Mouse (Mus musculus): ENCODE data around the gene 3110021N24Rik. TPM values are rescaled to one million over a fixed set of nuclear protein-coding genes. Genes with fewer than 3 reads are reported as not detected.

3110021N24Rik gene
- polyA plus RNA-seq, 1 experiment = 0.48 TPM

DNA sequence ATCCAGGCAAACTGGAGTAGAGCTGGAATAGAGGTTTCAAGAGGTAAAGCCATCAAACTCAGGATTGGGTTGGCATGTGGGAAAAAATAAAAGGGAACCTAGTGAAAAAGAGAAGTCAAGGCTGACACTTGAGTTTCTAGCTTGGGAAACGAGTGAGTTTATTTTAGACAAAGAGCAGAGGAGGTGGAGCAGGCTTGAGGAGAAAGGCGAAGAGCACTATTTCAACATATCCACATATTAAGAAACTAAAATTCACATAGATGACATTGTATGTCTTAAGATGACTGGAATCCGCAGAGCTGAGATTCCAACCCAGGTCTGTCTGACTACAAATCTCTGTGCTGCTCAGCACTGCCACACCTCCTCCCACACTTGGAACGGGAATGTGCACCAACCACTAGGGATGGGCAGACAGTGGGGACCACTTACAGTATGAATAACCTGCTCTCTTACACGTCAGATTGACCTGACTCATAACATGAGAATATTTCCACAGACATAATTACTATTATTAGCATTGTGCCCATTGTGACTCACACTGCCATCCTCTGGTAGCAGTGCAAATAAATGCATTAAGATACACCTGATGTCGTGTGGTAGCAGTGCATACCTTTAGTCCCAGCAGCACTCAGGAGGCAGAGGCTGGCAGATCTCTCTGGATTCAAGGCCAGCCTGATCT, 69.9 kb downstream of the 3110021N24Rik start:
- Histone ChIP-seq H3K27ac (ENCODE audit: insufficient read depth, low read length) (no peak overlapping the region), H3K4me3 (ENCODE audit: insufficient read depth, low read length) (no peak overlapping the region), H3K4me1 (ENCODE audit: control insufficient read depth, insufficient read depth, low read length) (no peaks in the 10 kb centered on the region)
- no peak for TF ChIP-seq POLR2A (IDR thresholded peaks at IDR 0.05; ENCODE audit: extremely low read depth, insufficient read depth, low read length)
- no peak for TF ChIP-seq CTCF (IDR thresholded peaks at IDR 0.05; ENCODE audit: extremely low read depth, insufficient read depth, low read length)

DNA sequence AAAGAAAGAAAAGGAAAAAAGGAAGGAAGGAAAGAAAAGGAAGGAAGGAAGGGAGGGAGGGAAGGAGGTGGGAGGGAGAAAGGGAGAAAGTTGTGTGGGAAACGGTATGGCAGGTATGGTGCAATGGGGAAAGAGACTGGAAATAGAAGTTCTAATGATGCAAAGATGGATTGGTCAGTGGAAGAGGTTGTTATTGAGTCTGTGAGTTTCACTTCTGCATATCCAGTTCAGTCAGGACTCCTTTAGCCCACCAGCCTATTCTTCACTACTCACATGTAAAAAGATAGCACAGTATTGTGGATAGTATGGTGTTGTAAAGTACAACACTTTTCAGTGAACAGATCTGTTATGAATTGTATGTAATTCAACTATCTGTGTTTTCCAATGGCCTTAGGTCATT, 71.1 kb downstream of the 3110021N24Rik start:
- Histone ChIP-seq H3K4me1 (ENCODE audit: control insufficient read depth, insufficient read depth, low read length) (no peaks in the 10 kb centered on the region), H3K4me3 (ENCODE audit: insufficient read depth, low read length) (no peak overlapping the region), H3K27ac (ENCODE audit: insufficient read depth, low read length) (no peak overlapping the region)
- no peak for TF ChIP-seq CTCF (IDR thresholded peaks at IDR 0.05; ENCODE audit: extremely low read depth, insufficient read depth, low read length)
- TF ChIP-seq POLR2A (IDR thresholded peaks at IDR 0.05; ENCODE audit: extremely low read depth, insufficient read depth, low read length) = no peak

DNA sequence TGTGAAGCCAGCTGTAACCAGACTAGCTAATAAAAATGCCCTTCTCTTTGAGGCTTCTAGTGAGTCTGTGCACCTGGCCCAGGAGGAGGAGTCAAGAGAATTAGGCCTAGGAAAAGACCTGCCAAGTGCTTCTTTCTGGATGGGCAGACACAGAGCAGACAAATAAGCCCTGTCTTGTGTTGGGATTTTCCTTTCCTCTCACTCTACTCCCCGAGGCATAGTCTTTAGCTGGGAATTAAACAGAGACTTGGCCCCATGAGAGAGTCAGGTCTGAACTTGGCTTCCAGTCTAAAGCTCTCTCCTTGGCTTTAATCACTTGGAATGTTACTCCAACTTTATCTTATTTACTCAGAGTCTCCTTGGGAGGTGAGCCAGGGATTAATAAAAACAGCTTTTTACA, 74.5 kb downstream of the 3110021N24Rik start:
- TF ChIP-seq CTCF (IDR thresholded peaks at IDR 0.05; ENCODE audit: extremely low read depth, insufficient read depth, low read length) = no peak
- no peak for TF ChIP-seq POLR2A (IDR thresholded peaks at IDR 0.05; ENCODE audit: extremely low read depth, insufficient read depth, low read length)
- Histone ChIP-seq H3K27ac (ENCODE audit: insufficient read depth, low read length) (no peak overlapping the region), H3K4me3 (ENCODE audit: insufficient read depth, low read length) (no peak overlapping the region), H3K4me1 (ENCODE audit: control insufficient read depth, insufficient read depth, low read length) (no peaks in the 10 kb centered on the region; the same call in 1 of the 2 replicates)

DNA sequence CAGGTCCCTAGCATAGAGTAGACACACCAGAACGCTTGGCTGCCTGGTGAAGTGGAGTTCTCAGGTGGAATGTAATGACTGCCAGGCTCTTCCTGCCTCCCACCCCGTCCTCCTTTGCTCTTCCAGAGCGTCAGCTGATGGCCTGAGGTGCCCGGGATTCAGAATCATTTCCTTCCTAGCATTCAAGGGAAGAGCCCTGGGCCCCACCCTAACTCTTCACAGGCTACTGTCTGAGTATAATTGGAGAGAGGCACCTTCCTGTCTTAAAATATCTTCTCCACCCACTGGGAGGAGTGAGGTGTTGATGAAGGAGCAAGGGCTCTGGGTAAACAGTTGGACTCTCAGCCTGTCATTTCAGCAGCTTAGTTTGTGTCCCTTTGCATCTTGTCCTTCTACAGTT, 77.3 kb downstream of the 3110021N24Rik start:
- Histone ChIP-seq H3K4me1 (ENCODE audit: control insufficient read depth, insufficient read depth, low read length) (no peaks in the 10 kb centered on the region; the same call in 1 of the 2 replicates), H3K4me3 (ENCODE audit: insufficient read depth, low read length) (no peak overlapping the region), H3K27ac (ENCODE audit: insufficient read depth, low read length) (no peak overlapping the region)
- TF ChIP-seq CTCF (IDR thresholded peaks at IDR 0.05; ENCODE audit: extremely low read depth, insufficient read depth, low read length) = no peak
- TF ChIP-seq POLR2A (IDR thresholded peaks at IDR 0.05; ENCODE audit: extremely low read depth, insufficient read depth, low read length) = no peak

DNA sequence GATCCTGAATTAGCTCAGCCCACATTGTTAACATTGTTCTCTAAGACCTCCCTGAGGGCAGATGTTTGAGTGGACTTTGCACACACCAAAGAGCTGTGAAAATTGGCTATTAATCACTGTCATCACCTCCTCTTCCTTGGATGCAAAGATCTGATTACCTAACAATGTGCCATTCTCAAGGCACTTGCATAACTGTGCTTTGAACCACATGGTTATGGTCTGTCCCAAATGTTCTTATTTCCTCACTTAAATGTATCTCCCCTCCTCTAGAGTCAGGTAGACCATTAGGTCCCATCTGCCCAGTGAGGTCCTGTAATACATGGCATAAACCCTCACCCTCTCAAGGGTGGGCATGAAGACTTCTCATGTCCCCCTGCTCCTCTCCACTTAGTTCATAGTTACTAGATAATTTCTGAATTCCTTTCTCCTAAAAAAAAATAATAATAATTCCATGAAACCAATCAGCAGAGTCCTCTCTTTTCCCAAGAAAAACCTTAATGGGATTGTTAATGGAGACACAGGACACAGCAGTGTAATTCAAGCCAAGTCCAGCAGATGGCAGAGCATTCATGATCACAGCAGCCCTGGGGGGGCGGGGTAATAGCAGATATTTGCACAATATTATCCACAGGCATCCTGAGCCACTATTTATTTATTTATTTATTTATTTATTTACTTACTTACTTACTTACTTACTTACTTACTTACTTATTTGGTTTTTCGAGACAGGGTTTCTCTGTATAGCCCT, 78.8 kb downstream of the 3110021N24Rik start:
- H3K4me3 ChIP-seq (ENCODE audit: insufficient read depth, low read length) = no peak overlapping the region
- TF ChIP-seq CTCF (IDR thresholded peaks at IDR 0.05; ENCODE audit: extremely low read depth, insufficient read depth, low read length) (peak; percentile 71), POLR2A (IDR thresholded peaks at IDR 0.05; ENCODE audit: extremely low read depth, insufficient read depth, low read length) (no peak)
- no peaks in the 10 kb centered on the region; the same call in 1 of the 2 replicates for H3K4me1 ChIP-seq (ENCODE audit: control insufficient read depth, insufficient read depth, low read length)
- H3K27ac ChIP-seq (ENCODE audit: insufficient read depth, low read length) = no peak overlapping the region

DNA sequence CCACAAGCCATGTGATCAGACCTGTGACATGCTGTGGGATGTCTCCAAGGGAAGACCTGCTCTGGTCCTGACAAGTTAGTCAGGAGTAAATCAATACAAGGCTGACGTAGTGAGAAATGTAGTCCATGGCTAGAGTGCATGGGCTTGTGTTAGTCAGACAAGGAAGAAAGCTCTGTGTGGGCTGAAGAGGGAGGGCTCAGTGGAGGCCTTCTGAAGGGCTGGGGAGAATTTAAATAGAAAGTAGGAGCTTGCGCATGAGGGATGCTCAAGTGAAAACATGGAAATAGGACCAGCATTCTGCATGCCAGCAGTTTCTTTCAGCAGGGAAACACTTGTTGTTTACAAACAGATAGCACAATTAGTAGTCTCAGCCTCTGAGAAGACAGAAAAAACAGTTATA, 84.1 kb downstream of the 3110021N24Rik start:
- H3K27ac ChIP-seq (ENCODE audit: insufficient read depth, low read length) = no peak overlapping the region
- H3K4me1 ChIP-seq (ENCODE audit: control insufficient read depth, insufficient read depth, low read length) = no peaks in the 10 kb centered on the region
- H3K4me3 ChIP-seq (ENCODE audit: insufficient read depth, low read length) = no peak overlapping the region
- TF ChIP-seq CTCF (IDR thresholded peaks at IDR 0.05; ENCODE audit: extremely low read depth, insufficient read depth, low read length) (no peak), POLR2A (IDR thresholded peaks at IDR 0.05; ENCODE audit: extremely low read depth, insufficient read depth, low read length) (no peak)

DNA sequence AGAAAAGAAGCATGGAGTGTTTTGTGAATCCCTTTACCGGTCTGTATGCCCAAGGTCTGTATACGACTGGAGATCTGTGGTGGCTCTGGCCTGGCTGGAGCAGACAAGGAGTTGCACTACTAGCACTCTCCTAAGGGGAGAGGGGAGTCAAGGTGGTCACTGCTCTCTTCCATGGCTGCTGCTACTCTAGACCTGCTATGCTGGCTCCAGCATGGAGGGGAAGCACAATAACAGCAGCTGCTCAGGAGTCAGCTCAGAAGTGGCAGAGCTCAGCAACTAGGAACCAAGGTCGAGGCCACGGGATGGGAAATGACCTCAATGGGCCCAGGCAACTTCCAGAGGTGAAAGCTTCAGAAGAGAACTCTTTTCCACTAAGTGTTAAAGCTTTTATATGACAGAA, 91.7 kb downstream of the 3110021N24Rik start:
- no peak overlapping the region for H3K27ac ChIP-seq (ENCODE audit: insufficient read depth, low read length)
- no peak overlapping the region for H3K4me3 ChIP-seq (ENCODE audit: insufficient read depth, low read length)
- no peaks in the 10 kb centered on the region for H3K4me1 ChIP-seq (ENCODE audit: control insufficient read depth, insufficient read depth, low read length)
- TF ChIP-seq CTCF (IDR thresholded peaks at IDR 0.05; ENCODE audit: extremely low read depth, insufficient read depth, low read length) = no peak
- no peak for TF ChIP-seq POLR2A (IDR thresholded peaks at IDR 0.05; ENCODE audit: extremely low read depth, insufficient read depth, low read length)

DNA sequence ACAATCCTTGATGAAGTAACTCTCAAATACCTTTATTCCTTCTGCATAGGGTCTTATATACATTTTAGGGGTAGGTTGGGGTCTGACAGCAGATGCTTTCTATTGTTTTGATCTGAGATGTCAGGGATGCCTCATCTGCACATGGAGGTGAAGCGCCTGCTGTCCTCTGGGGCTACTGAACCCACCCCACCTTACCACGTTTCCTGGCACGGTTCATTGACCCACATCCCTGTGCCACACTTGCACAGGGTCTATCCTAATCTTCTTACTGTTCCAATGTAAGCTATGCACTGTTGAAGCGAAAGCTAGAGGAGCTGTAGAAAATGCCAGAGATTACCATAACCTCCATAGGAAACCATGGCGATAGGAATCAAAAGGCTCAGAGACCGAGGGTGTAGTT, 92.1 kb downstream of the 3110021N24Rik start:
- no peak for TF ChIP-seq POLR2A (IDR thresholded peaks at IDR 0.05; ENCODE audit: extremely low read depth, insufficient read depth, low read length)
- no peak for TF ChIP-seq CTCF (IDR thresholded peaks at IDR 0.05; ENCODE audit: extremely low read depth, insufficient read depth, low read length)
- Histone ChIP-seq H3K27ac (ENCODE audit: insufficient read depth, low read length) (no peak overlapping the region), H3K4me1 (ENCODE audit: control insufficient read depth, insufficient read depth, low read length) (no peaks in the 10 kb centered on the region), H3K4me3 (ENCODE audit: insufficient read depth, low read length) (no peak overlapping the region)

DNA sequence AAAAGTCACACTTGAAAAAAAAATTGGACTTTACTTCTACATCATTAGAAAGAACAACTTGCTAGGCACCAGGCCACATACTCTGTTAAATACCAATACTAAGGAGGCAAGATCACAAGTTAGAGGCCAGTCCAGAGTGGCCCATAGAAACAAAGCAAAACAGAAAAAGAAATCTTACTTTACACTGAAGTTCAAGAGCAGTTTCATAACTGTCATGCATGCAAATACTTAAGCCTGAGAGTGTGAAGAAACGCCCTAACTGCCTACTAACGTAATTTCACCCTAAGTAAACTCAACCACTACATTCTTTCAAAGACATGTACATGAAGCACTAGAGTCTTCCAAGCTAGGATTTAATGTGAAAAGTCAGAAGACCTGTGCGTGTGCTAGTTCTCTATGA, 106.2 kb downstream of the 3110021N24Rik start:
- H3K4me3 ChIP-seq (ENCODE audit: insufficient read depth, low read length) = no peak overlapping the region
- H3K4me1 ChIP-seq (ENCODE audit: control insufficient read depth, insufficient read depth, low read length) = no peaks in the 10 kb centered on the region
- H3K27ac ChIP-seq (ENCODE audit: insufficient read depth, low read length) = no peak overlapping the region
- TF ChIP-seq POLR2A (IDR thresholded peaks at IDR 0.05; ENCODE audit: extremely low read depth, insufficient read depth, low read length) (no peak), CTCF (IDR thresholded peaks at IDR 0.05; ENCODE audit: extremely low read depth, insufficient read depth, low read length) (no peak)

DNA sequence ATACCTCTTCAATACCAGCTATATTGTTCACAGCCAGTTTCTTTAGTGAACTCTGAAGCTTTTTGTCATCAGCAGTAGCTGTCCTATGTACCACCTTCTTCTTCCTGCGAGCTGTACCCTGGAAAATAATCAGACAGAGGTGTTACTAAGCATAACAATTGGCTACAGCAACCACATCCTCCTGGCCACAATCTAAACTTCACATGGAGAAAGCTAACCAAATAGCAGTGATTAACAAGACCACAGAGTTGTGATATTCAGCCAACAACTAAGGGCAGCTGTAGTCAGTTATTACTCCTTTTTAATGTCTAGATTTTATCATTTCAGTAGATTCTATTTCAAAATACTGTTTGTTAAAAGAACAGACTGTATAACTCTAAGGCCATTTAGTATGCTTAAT, 106.6 kb downstream of the 3110021N24Rik start:
- Histone ChIP-seq H3K27ac (ENCODE audit: insufficient read depth, low read length) (no peak overlapping the region), H3K4me1 (ENCODE audit: control insufficient read depth, insufficient read depth, low read length) (no peaks in the 10 kb centered on the region)

More for the DNA sequence above, 106.6 kb downstream of the 3110021N24Rik start:
- no peak for TF ChIP-seq POLR2A (IDR thresholded peaks at IDR 0.05; ENCODE audit: extremely low read depth, insufficient read depth, low read length)
- no peak for TF ChIP-seq CTCF (IDR thresholded peaks at IDR 0.05; ENCODE audit: extremely low read depth, insufficient read depth, low read length)
- H3K4me3 ChIP-seq (ENCODE audit: insufficient read depth, low read length) = no peak overlapping the region

Measured in cortical plate, adult 2 months (tissue).